23 mouse cellular contexts compared by ENCODE assay signal in genomic region chr11:28904596-28904995, GRCm38 (mm10). TPM values are rescaled to one million over a fixed set of nuclear protein-coding genes. Genes with fewer than 3 reads are reported as not detected.
DNase-seq lines count a peak whose midpoint lies in the region; ATAC-seq and TF ChIP-seq lines count a peak whose summit lies in the region.
"Had no signal": no experiment of that assay in that cellular context is flagged by ENCODE, and none has a peak within 500 bp of the region (broad histone marks: within the 10 kb centered on the region; RNA-seq: fewer than 3 reads in every experiment).

No protein-coding gene starts in this region.

- no peak for TF ChIP-seq POLR2A in limb, embryonic 14.5 days (IDR thresholded peaks at IDR 0.05; ENCODE audit: borderline replicate concordance, extremely low read depth, insufficient read depth, insufficient read length)

- H3K4me3 ChIP-seq in forebrain, postnatal 0 days (ENCODE audit: low read depth, low read length): no peak overlapping the region
- no peak overlapping the region for H3K4me3 ChIP-seq in forebrain, embryonic 14.5 days (ENCODE audit: low read depth, low read length)
- H3K4me3 ChIP-seq in limb, embryonic 14.5 days (replicated peaks; ENCODE audit: low read length): no peak overlapping the region
- no peak overlapping the region for H3K4me3 ChIP-seq in limb, embryonic 10.5 days
- H3K4me3 ChIP-seq: embryonic facial prominence, embryonic 13.5 days; erythroblast, embryonic 14.5 days; forebrain, embryonic 10.5 days; forebrain, embryonic 15.5 days; heart, embryonic 12.5 days; hindbrain, embryonic 15.5 days had no signal

- H3K36me3 ChIP-seq in forebrain, postnatal 0 days (ENCODE audit: insufficient read depth): no peaks in the 10 kb centered on the region
- no peaks in the 10 kb centered on the region for H3K36me3 ChIP-seq in forebrain, embryonic 14.5 days (ENCODE audit: control insufficient read depth, insufficient read depth, low read length)
- H3K36me3 ChIP-seq in limb, embryonic 14.5 days (ENCODE audit: control insufficient read depth, insufficient read depth, low read length): no peaks in the 10 kb centered on the region
- no peaks in the 10 kb centered on the region for H3K36me3 ChIP-seq in limb, embryonic 10.5 days
- H3K36me3 ChIP-seq: embryonic facial prominence, embryonic 13.5 days; forebrain, embryonic 10.5 days; forebrain, embryonic 15.5 days; heart, embryonic 12.5 days; hindbrain, embryonic 15.5 days had no signal

- no peak overlapping the region for H3K9ac ChIP-seq in forebrain, postnatal 0 days
- no peak overlapping the region for H3K9ac ChIP-seq in forebrain, embryonic 14.5 days (ENCODE audit: low read length)
- H3K9ac ChIP-seq in limb, embryonic 14.5 days (ENCODE audit: low read depth, low read length, severe bottlenecking): no peak overlapping the region
- H3K9ac ChIP-seq: embryonic facial prominence, embryonic 13.5 days; forebrain, embryonic 15.5 days; heart, embryonic 12.5 days; hindbrain, embryonic 15.5 days had no signal

- H3K4me1 ChIP-seq in forebrain, postnatal 0 days (ENCODE audit: insufficient read depth): no peaks in the 10 kb centered on the region
- no peaks in the 10 kb centered on the region for H3K4me1 ChIP-seq in forebrain, embryonic 14.5 days (ENCODE audit: control insufficient read depth, insufficient read depth, low read length)
- no peaks in the 10 kb centered on the region for H3K4me1 ChIP-seq in limb, embryonic 14.5 days (ENCODE audit: control insufficient read depth, insufficient read depth, low read length)
- no peaks in the 10 kb centered on the region for H3K4me1 ChIP-seq in limb, embryonic 10.5 days
- H3K4me1 ChIP-seq: embryonic facial prominence, embryonic 13.5 days; forebrain, embryonic 15.5 days had no signal

- peak; percentile 5 for DNase-seq in forebrain, postnatal 0 days
- no peak for DNase-seq in forebrain, embryonic 14.5 days (ENCODE audit: low spot score)
- DNase-seq in limb, embryonic 14.5 days (ENCODE audit: low spot score): peak; percentile 26
- DNase-seq in limb, embryonic 10.5 days (ENCODE audit: low spot score): no peak
- peak; percentile 27 for DNase-seq in brain, adult 2 months (ENCODE audit: low read depth, low spot score)
- no peak for DNase-seq in thymus, postnatal 10 days (ENCODE audit: low spot score in 2 of 2)
- DNase-seq in left cerebral cortex, adult 11 months (ENCODE audit: low spot score): no peak
- DNase-seq: adrenal gland, adult 8-10 months; adrenal gland, postnatal 36 days; cerebellum, adult 11 months; cerebellum, adult 8-10 months; cerebellum, postnatal 25 days; gastrocnemius, postnatal 14 days; heart, postnatal 36 days had no signal

- ATAC-seq in forebrain, postnatal 0 days: no peak
- ATAC-seq in forebrain, embryonic 14.5 days: no peak
- no peak for ATAC-seq in limb, embryonic 14.5 days (ENCODE audit: low FRiP score, low read depth)
- ATAC-seq: forebrain, embryonic 15.5 days; intestine, embryonic 16.5 days had no signal

- no peak overlapping the region for H3K27ac ChIP-seq in forebrain, postnatal 0 days (ENCODE audit: low read depth, low read length)
- H3K27ac ChIP-seq in forebrain, embryonic 14.5 days (ENCODE audit: low read depth, low read length): no peak overlapping the region
- H3K27ac ChIP-seq in limb, embryonic 14.5 days (replicated peaks; ENCODE audit: low read depth, low read length): no peak overlapping the region
- H3K27ac ChIP-seq in limb, embryonic 10.5 days: no peak overlapping the region
- H3K27ac ChIP-seq: embryonic facial prominence, embryonic 13.5 days; forebrain, embryonic 10.5 days; forebrain, embryonic 15.5 days; hindbrain, embryonic 15.5 days had no signal

- TF ChIP-seq CTCF in forebrain, postnatal 0 days (IDR thresholded peaks at IDR 0.05; ENCODE audit: low read depth): no peak

- no peak overlapping the region for H3K4me2 ChIP-seq in forebrain, postnatal 0 days (ENCODE audit: low read depth)
- H3K4me2 ChIP-seq in forebrain, embryonic 14.5 days (ENCODE audit: low read length): no peak overlapping the region
- H3K4me2 ChIP-seq in limb, embryonic 14.5 days (replicated peaks; ENCODE audit: low read depth, low read length, severe bottlenecking): no peak overlapping the region
- H3K4me2 ChIP-seq: embryonic facial prominence, embryonic 13.5 days; forebrain, embryonic 15.5 days; heart, embryonic 12.5 days; hindbrain, embryonic 15.5 days had no signal

- H3K9me3 ChIP-seq in forebrain, postnatal 0 days (ENCODE audit: low read length): no peaks in the 10 kb centered on the region
- H3K9me3 ChIP-seq in forebrain, embryonic 14.5 days (replicated peaks; ENCODE audit: control insufficient read depth, low read length): no peaks in the 10 kb centered on the region
- no peaks in the 10 kb centered on the region for H3K9me3 ChIP-seq in limb, embryonic 14.5 days (ENCODE audit: control insufficient read depth, low read length)
- H3K9me3 ChIP-seq in limb, embryonic 10.5 days (replicated peaks): no peaks in the 10 kb centered on the region
- H3K9me3 ChIP-seq: embryonic facial prominence, embryonic 13.5 days; forebrain, embryonic 10.5 days; forebrain, embryonic 15.5 days; heart, embryonic 12.5 days; hindbrain, embryonic 15.5 days had no signal

- no peaks in the 10 kb centered on the region for H3K27me3 ChIP-seq in forebrain, postnatal 0 days (ENCODE audit: insufficient read depth, low read length)
- no peaks in the 10 kb centered on the region for H3K27me3 ChIP-seq in forebrain, embryonic 14.5 days (replicated peaks; ENCODE audit: control insufficient read depth, insufficient read depth, low read length)
- no peaks in the 10 kb centered on the region for H3K27me3 ChIP-seq in limb, embryonic 14.5 days (ENCODE audit: control insufficient read depth, insufficient read depth, low read length)
- no peaks in the 10 kb centered on the region for H3K27me3 ChIP-seq in limb, embryonic 10.5 days (ENCODE audit: low read depth, poor library complexity, severe bottlenecking)
- H3K27me3 ChIP-seq: CH12.LX; embryonic facial prominence, embryonic 13.5 days; forebrain, embryonic 15.5 days; heart, embryonic 12.5 days; hindbrain, embryonic 15.5 days had no signal

- 70% methylated on average over 2 of the region's 2 CpGs for WGBS in forebrain, postnatal 0 days
- WGBS in forebrain, embryonic 14.5 days: 84% methylated on average over 2 of the region's 2 CpGs
- 79% methylated on average over 2 of the region's 2 CpGs for WGBS in limb, embryonic 14.5 days
- WGBS in limb, embryonic 10.5 days: 92% methylated on average over 2 of the region's 2 CpGs

RNA-seq across cellular contexts. Expression of gene Efemp1, which starts 51.6 kb away (rescaled TPM):
- 4.3 and 7.9 TPM in 2 replicates for total RNA-seq in forebrain, postnatal 0 days (2014; rRNA removed)
- polyA plus RNA-seq in forebrain, postnatal 0 days (2015; fragmentation: Nextera tagmentation; extraction: Ambion mirVana): 5.9 and 6.6 TPM in 2 replicates
- 4.9 and 5.5 TPM in 2 replicates for polyA plus RNA-seq in forebrain, embryonic 14.5 days (2014; fragmentation: Nextera tagmentation; extraction: Ambion mirVana)
- 36.6 and 39.0 TPM in 2 replicates for polyA plus RNA-seq in limb, embryonic 14.5 days (2012; rRNA removed)
- polyA plus RNA-seq in limb, embryonic 14.5 days (2014; fragmentation: Nextera tagmentation; extraction: Ambion mirVana): 35.5 and 40.2 TPM in 2 replicates
- 4.9 and 5.0 TPM in 2 replicates for polyA plus RNA-seq in limb, embryonic 10.5 days (2016; fragmentation: Nextera tagmentation; extraction: Ambion mirVana)
- total RNA-seq: CH12.LX; granulocyte monocyte progenitor cell, adult 5-6 weeks had no signal
- polyA plus RNA-seq: erythroblast, embryonic 14.5 days had no signal

Comparison
In these comparisons a context has a peak if more than half of its experiments do, and no peak if none do; other contexts are left out.
1. DNase-seq: peak in forebrain, postnatal 0 days (single experiment), limb, embryonic 14.5 days (single experiment) and brain, adult 2 months (single experiment); none in forebrain, embryonic 14.5 days (single experiment), limb, embryonic 10.5 days (single experiment), thymus, postnatal 10 days (0 of 2) and left cerebral cortex, adult 11 months (single experiment).